Mouse (Mus musculus): Measurements from ENCODE around the gene Cabp1.

GRCm38 (mm10) chr5:115212451-115212850 lies 18.3 kb upstream of the Cabp1 start:
- TF ChIP-seq POLR2A (IDR thresholded peaks at IDR 0.05; ENCODE audit: insufficient read depth, low read depth, low read length) (no peak), CTCF (IDR thresholded peaks at IDR 0.05; ENCODE audit: insufficient read depth, low read depth, low read length) (no peak)

Measured in olfactory bulb, adult 2 months (tissue).